Mouse (Mus musculus) embryo, embryonic 11.5 days (tissue): ENCODE measurements around the gene Gldn.

Source experiments
- DNase-seq: peaks from one replicate; pipeline ENCODE4 v3.0.0-alpha.2; 2012; ENCODE audit warnings: low read depth, low spot score

The Gldn gene

DNA sequence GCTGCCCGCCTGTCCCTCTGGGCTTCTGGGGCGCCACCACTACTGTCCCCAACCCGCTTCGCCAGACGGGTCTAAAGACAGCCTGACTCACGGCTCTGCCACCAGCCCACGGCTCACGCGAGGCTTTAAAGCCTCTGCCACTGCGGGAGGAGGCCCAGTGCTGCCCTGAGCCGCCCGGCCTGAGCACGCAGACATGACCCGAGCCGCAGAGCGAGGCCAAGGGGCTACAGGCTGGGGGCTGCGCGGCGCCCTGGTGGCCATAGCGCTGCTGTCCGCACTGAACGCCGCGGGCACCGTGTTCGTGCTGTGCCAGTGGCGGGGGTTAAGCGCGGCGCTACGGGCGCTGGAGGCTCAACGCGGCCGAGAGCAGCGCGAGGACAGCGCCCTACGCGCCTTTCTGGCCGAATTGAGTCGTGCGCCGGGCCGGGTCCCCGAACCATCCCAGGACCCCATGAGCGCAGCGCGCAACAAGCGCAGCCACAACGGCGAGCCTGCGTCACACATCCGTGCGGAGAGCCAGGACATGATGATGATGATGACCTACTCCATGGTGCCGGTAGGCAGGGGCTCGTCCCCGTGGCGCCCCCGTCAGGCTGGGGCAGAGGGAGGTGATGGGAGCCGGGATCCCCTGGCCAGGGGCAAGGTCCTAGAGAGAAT, at the start of gene Gldn:
Gene Gldn (plus strand): TSS at position 156 of the 657 bp plus-strand sequence.
- DNase-seq, result no peak

DNA sequence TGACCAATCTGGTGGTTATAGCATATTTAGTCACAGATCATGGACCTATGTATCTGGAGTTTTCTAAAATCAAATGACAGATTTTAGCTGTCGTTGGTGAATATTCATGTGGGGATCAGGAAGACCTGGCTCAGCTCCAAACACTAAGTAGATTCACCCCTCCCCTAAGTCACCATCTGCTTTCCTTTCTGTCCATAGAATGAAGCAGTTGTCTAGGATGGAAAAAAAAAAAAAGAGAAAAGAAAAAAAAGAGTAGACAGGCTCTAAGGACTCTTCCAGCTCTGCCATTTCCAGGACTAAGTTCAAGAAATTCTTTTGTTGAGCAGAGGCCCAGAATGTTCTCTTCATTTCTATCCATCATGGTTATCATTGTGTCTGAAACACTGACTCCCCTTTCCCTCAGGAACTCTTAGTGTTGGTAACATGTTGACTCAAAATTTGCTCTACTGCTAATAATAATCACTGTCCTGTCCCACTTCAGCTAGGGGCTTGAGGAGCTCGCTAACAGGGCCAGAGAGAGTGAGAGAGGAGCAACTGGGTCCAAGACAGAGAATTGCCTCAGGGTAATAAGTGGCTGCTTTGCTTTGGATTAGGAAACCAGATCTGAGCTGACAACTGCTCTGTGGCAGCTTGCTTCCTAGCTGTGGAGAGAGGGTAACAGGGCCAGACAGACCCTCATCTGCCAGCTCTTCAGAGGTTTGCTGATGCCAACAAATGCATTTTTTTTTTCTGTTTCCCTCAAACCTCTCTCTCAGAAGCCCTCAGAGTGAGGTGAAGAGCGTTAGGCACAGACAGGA, 41.2 kb upstream of the Gldn start:
- DNase-seq, result no peak

DNA sequence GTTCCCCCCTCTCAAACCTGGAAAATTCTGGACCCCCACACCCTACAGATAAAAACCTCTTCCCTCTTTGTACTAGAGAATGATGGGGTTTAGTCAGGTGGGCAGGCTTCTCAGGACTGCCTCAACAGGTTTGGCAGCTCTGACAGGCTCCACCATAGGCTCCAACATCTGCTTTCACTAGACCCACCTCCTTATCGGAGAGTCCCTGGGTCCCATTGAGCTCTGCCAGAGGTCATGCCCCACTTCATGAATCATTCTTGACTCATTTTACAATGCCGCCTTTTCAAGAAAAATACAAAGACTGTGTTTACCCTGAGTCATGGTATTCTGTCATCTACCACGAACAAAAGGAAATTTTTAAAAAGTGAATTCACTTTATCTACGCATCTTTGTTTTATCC, 21.5 kb upstream of the Gldn start:
- DNase-seq, result no peak

DNA sequence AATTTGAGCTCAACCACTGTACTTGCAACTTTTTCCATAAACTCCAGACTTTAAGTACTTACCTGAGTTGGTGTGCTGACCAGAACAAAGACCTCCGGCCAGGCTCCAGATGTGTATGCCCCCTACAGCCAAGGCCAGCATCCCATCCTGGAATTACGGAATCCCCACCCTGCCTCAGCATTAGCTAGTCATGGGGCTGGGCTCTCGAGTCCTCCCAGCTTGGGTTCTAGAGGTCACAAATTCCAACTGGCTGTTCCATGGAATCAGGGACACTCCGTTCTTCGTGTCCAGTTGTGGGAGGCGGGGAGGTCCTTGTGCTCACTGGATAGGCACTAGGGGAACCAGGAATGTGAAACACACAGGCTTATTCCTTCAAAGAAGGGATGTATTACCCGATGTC, 18.3 kb upstream of the Gldn start, which contains the start of gene Cyp19a1:
Gene Cyp19a1 (minus strand): TSS at position 101 of the 400 bp plus-strand sequence.
- no peak for DNase-seq

DNA sequence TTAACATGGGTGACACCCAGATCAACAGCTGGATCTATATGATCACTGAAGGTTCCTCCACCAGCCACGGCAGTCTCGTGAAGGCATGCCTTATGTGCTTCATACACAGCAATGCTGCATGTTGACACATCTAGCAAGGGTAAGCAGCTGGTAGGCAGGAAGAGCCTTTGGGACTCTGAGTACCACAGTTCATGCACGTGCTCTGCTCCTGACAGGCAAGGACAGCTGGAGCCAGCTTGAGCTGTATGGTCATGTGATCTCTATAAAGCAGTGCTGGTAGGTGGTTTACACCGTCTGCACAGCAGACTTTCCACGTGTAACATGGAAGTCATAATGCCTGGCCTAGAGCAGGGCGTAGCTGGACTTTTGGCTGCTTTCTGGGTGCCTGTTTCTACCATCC, 16.3 kb upstream of the Gldn start:
- DNase-seq, result no peak

DNA sequence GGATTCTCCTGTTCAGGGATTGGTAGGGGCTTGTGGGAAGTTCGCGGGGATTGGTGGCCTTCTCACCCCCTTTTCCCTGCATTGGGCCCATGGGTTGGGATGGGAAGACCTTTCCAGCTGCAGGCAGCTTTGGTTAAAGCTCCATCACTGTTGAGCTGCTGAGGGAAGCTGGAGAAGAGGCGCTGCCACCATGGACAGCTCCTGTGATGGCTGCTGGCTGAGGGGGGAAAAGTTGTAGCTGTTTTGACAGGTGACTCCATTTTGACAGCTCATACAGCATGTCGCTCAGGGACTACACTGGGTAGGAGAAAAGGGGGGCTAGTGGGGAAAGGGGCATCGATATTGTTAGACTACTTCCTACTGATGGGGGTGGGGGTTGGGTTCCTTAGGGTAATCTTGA, 15.4 kb upstream of the Gldn start:
- DNase-seq, result peak; percentile 23

DNA sequence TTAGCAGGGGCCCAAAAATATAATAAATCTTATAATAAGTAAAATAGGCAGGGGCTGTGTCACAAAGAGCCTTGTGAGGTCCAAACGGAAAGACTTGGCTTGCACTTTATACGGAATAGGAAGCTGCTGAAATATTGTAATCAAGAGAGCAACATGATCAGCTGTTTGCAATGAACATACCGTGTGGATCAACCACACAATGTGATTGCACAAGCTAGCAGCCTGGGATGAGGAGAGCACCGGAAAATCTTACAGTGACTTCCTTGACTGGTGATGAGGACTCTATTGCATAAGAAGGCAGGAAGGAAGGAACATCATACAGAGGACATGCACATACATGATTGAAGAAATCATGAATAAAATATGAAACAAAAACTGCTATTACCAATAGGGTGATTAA, 11.0 kb upstream of the Gldn start:
- no peak for DNase-seq

DNA sequence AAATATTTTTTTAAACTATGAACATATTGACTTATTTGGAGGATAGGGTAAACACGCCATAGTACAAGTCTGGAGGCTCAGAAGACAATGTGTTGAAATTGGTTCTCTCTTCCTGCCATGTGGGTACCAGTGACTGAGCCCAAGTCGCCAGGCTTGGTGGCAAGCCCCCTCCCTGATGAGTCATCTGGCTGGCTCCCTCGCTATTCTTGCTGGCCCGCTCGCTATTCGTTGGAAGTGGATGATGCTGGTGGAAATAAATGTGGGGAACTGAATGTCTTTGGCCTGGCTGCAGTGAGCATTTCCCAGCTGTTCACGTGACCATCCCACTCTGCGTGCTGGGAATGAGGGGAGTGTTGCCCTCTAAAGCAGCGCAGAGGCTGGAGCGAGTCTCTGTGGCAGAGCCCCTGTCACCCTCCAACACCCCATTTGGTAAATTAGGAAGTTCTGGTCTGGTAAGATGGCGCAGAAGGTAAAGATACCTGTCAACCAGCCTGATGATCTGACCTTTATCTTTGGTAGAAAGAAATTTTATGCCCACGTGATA, 7.2 kb upstream of the Gldn start:
- DNase-seq, result no peak

DNA sequence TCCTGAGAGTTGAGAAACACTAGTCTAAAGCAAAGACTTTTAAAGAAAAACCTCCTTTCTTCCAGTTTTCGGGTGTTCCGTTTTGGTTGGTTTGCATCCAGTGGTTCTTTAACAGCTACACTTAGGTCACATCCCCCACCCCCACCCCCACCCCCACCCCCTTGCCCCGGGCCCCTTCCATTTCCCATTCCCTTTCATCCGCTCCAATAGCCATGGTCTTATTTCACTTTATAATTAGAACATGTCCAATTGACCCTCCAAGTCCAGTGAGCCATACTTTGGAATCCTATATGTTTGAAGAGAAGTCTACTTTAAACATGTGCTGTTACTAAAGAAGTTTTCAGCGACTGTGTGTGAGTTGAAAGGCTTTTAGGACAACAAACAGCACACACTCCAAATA, 1.5 kb downstream of the Gldn start:
- DNase-seq, result no peak

DNA sequence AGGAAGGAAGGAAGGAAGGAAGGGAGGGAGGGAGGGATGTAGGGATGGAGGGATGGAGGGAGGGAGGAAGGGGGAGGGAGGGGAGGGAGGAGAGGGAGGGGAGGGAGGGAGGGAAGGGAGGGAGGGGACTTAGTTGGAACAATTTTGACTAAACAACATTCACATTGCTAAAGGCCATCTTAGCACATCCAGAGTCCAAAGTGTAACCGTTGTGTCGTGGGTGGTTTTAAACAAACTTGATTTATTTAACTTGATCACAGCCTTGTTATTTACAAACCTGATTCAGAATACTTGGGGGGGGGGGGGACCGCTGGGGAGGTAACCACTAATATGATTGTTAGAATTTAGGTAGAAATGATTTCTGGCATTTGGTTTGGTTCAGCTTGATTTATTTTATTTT, 13.1 kb downstream of the Gldn start:
- no peak for DNase-seq

DNA sequence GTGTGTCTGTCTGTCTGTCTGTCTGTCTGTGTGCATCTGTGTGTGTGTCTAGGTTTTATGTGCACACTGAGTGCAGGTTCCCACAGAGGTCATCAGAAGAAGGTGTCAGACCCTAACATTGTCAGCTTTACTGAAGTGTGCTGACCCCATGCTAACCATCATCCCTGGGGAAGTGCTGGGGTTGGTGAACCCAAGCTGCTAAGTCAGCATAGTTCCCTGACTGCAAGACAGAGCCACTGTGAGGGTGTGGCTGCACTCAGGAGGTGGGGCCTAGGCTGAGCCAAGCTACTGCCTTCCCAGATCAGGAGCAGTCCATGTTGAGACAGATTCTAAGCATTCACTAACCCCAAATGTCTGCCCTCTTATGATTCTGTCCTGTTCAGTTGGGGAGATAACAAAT, 13.5 kb downstream of the Gldn start:
- no peak for DNase-seq

DNA sequence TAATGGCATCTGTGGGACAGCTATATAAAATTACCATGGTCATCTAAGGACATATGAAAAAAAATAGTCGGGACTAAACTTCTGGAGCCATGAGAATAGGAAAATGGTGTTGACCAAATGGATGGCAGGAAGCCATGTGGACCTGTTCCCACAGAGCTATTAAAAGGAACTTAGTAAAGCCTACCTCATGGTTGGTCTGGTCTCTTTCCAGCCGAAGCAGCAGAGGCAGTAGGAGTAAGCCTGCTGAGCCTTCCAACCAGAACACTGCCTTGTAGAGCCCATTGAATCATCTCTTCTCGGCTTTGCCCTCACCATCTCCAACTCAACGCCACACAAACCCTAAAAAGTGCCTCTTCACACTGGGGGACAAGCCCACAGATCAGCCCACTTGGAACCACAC, 15.0 kb downstream of the Gldn start:
- DNase-seq, result no peak

DNA sequence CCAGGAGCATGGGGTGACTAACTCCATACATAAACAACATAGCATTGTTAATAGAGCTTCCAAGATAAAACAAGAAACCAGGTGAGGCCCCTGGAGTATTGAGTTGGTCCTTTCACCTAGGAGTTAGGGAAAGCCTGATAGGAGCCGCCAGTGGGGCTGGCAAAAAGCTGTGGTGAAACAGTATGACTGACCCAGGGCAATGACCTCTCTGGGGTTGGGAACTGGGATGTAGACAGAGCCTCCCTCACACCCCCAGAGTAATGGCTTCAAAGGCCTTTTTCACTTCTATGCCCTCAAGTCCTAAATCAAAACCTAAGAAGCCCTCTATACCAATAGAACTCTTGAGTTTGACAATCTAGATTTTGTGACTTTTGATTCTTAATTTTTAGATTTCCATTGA, 21.9 kb downstream of the Gldn start:
- no peak for DNase-seq

DNA sequence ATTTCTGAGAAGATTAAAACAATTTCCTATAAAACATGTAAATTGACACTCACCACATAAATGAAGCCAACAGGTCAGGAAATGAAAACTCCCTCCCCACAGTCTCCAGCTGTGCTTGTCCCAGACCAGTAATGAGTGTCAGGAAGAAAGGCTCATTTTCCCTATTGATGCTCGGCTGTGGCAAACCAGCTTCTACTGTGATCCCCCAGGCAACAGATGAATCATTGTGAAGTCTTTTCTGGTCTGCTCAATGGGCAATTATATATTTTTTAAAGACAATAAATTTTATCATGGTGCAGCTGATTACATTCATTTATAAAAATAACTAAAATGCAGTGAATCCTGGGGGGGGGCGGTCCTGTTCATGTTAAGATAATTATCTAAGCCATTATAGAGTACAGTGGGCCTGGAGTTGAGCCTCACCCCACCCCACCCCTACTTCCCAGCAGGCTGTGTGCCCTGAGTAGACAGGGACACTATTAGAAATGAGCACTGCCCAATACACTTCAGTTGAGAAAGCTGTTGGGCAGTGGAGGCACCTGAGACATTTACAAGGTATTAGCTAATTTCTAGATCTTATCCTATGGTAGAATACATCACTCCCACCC, 22.6 kb downstream of the Gldn start:
- DNase-seq, result no peak

DNA sequence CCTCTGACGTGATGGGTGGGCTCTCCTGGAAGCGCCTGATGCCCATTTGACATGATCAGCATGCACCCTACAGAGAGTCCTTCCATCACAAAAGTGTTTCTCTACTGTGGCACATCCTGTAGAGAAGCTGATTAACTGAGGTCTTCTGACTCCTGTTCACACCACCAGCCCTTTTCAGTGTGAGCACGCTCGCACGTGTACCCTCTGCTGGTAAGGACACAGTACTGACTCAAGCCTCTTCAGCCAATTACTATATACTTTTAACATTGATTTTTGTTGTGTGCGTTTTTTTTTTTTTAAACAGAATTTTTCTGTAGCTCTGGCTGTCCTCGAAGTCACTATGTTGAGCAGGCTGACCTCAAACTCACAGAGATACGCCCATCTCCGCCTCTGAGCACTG, 30.1 kb downstream of the Gldn start:
- no peak for DNase-seq

DNA sequence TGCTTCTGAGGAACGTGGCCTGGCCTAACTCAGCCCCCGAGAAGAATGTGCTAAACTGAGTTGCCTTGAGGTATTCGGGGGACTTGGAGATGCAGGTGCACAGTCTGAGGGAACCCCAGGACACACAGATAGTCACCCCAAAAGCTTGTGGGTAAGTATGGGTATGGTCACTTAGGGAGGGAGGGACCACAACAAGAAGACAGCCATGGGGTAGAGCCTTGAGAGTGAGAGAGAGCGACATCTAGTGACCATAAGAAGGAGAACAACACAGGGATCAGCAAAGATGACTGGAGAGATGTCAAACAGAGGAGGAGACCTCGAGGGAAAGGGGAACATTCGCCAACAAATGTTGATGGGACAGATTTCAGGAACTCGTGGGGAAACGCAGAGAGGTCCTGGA, 37.2 kb downstream of the Gldn start:
- DNase-seq, result peak; percentile 8

DNA sequence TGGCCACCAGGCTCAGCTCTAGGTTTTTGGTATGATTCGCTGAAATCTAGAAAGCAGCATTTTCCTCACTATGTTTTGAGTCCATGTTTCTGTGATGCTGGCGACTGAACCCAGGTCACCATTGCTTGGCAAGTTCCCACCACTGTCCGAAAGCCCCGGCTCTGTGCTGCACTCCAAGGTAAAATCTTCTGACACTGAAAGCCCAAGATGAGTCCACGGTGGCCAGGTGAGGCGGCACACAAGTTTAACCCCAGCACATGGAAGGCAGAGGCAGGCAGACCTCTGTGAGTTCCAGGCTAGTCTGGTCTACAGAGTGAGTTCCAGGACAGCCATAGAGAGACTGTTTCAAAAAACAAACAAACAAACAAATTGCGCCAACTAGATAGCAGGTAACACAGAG, 42.9 kb downstream of the Gldn start:
- DNase-seq, result no peak

DNA sequence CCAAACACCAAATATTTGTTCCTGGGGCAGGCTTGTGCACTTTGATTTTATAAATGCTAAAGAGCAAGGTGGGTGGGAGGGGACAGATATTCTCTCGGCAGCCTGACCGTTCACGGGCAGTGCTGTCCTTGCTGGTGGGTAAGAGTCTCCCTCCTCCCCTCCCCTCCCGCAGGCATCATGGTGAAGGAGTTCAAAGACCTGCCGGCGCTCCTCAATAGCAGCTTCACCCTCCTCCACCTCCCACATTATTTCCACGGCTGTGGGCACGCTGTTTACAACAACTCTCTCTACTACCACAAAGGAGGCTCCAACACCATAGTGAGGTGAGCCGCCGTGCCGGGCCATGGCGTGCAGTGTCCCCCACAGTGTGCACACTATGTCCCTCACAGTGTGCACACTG, 49.3 kb downstream of the Gldn start:
- DNase-seq, result no peak

DNA sequence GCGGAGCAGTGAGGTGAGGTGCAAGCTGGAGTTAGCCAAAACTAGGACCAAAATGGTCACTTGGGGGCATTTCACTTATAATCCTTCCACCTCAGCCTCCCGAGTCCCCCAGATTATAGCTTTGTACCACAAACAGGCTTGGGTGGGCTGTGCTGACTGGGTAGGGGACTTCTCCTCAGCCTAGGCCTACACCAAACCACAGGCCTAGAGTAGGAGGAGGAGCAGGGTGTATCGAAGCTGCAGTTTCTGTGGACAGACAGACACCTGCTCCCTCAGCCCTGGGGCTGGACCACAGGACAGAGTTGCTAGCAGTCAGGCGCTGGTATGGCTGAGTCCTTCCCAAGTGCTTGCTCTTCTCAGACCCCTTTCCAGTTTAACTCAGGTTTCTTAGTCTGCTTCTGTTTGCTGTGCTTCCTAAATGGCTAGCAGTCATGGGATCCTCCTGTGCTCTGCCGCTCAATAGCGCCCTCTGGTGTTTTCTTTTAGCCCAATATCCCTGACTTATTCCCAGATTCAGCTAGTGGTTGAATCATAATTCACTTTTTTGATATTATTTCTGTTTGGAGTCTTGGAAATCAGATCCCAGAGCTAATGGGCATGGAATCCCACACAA, 50.4 kb downstream of the Gldn start:
- peak; percentile 58 for DNase-seq

DNA sequence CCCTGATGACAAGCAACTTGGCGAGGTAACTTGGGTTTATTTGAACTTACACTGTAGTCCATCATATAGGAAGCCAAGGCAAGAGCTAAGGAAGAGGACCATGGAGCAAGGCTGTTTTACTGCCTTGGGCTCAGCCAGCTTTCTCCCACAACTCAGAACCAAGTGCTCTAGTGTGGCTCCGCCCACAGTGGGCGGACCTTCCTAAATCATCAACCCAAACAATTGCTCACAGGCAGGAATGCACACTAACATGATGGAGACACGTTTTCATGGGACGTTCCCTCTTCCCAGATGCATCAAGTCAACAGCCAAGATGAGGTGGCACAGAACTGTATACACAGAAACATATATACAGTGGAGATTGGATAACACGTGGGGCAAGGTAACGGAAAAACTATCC, 55.7 kb downstream of the Gldn start:
- DNase-seq, result no peak

DNA sequence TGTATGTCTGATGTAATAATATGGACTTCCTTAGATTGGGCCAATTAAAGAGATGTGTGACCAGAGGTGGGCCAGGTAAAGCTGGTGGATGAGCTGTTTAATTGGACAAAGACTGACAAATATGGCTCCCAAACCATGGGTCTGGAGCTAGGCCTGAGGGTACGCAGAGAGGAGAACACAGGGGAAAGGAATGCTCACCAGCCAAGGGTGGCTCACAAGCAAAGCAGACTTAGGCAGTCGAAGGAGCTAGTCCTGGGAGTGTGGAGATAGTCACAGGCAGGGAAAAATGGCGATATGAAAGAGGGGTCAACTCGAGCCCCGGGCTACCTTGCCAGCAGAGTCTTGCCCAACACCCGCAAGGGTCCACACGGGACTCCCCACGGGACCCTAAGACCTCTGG, 70.5 kb downstream of the Gldn start:
- no peak for DNase-seq
